Mouse (Mus musculus) intestine, postnatal 0 days (tissue): ENCODE results near the gene Cbx7. TPM values are rescaled to one million over a fixed set of nuclear protein-coding genes. Genes with fewer than 3 reads are reported as not detected.
"Not testable (repeated sequence)": the region's sequence is repeated elsewhere in the genome, so short reads cannot be mapped to it uniquely, and the experiment has no call there.

ENCODE experiments used
- ATAC-seq: fragments of 200-750 bp; cut with Nextera tagmentation; 2 replicates; pipeline ENCODE4 v1.8.0; 2017; ENCODE audit warnings: mild to moderate bottlenecking, moderate TSS enrichment, moderate library complexity
- H3K27ac ChIP-seq: fragments of 300-500 bp; sonication (generic); 2 replicates; pipeline ENCODE4 v1.5.1; 2014; ENCODE audit warnings: mild to moderate bottlenecking, low read depth, low read length, moderate library complexity
- H3K27me3 ChIP-seq: fragments of 300-500 bp; sonication (generic); replicated peaks from 2 replicates; pipeline ENCODE4 v1.6.1; 2014; ENCODE audit warnings: low read length, mixed read lengths; ENCODE audit not compliant: control insufficient read depth, insufficient read depth
- H3K36me3 ChIP-seq: fragments of 300-500 bp; sonication (generic); 2 replicates; pipeline ENCODE4 v1.6.1; 2014; ENCODE audit warnings: mild to moderate bottlenecking, moderate library complexity; ENCODE audit not compliant: control insufficient read depth, insufficient read depth
- H3K4me1 ChIP-seq: fragments of 300-500 bp; sonication (generic); replicated peaks from 2 replicates; pipeline ENCODE4 v1.6.1; 2014; ENCODE audit warnings: antibody characterized with exemption, low read length, mixed read lengths; ENCODE audit not compliant: control insufficient read depth, insufficient read depth
- H3K4me2 ChIP-seq: fragments of 300-500 bp; sonication (generic); replicated peaks from 2 replicates; pipeline ENCODE4 v1.6.1; 2014; ENCODE audit warnings: low read depth, mild to moderate bottlenecking, moderate library complexity
- H3K4me3 ChIP-seq: fragments of 300-500 bp; sonication (generic); 2 replicates; pipeline ENCODE4 v1.5.1; 2014; ENCODE audit warnings: low read depth, low read length
- H3K9ac ChIP-seq: fragments of 300-500 bp; sonication (generic); 2 replicates; pipeline ENCODE4 v1.6.1; 2014; ENCODE audit warnings: mild to moderate bottlenecking, low read depth, low read length
- H3K9me3 ChIP-seq: fragments of 300-500 bp; sonication (generic); 2 replicates; pipeline ENCODE4 v1.6.1; 2016; ENCODE audit warnings: mixed run types; ENCODE audit not compliant: control insufficient read depth
- CTCF ChIP-seq: sonication (generic); IDR thresholded peaks from 2 replicates; pipeline ENCODE4 v1.5.1; 2016; ENCODE audit warnings: low read depth, mild to moderate bottlenecking, control low read depth, antibody characterized with exemption, moderate library complexity
- WGBS: fragments of 180-500 bp; shearing (Covaris S2); extraction: QIAGEN DNeasy Blood & Tissue Kit; methylation state at CpG from one replicate; pipeline ENCODE4 v1.1.7; 2014; 5-methylcytosine and 5-hydroxymethylcytosine counted together
- polyA plus RNA-seq: library from polyadenylated mRNA; unstranded; fragments of >200 nt; fragmentation: Nextera tagmentation; extraction: Ambion mirVana; gene quantifications from 2 replicates; pipeline ENCODE4 v1.2.1, GENCODE M21; 2015

Cbx7 gene
- polyA plus RNA-seq, 1 experiment from 2014 or later: 2.5 TPM

- Histone ChIP-seq H3K9me3 (no peaks in the 10 kb centered on the region), H3K4me2 (no peak overlapping the region), H3K9ac (no peak overlapping the region), H3K4me1 (no peaks in the 10 kb centered on the region), H3K27me3 (no peaks in the 10 kb centered on the region), H3K36me3 (no peaks in the 10 kb centered on the region), H3K27ac (no peak overlapping the region), H3K4me3 (no peak overlapping the region)
- no peak for TF ChIP-seq CTCF
- no peak for ATAC-seq
These were observed 67.0 kb downstream of the Cbx7 start for GRCm38 (mm10) chr15:79903963-79904362.

DNA sequence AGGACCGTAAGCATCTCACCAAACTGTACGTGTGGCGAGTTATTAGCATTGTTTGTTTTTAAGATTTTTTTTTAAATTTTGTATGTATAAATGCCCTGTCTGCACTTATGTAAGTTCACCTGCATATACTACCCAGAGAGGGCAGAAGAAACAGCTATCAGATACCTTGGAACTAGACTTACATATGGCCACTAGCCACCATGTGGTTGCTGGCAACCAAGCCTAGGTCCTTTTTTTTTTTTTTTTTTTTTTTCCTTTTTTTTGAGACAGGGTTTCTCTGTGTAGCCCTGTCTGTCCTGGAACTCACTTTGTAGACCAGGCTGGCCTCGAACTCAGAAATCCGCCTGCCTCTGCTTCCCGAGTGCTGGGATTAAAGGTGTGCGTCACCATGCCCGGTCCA, 67.8 kb downstream of the Cbx7 start:
- not testable (repeated sequence) for H3K27ac ChIP-seq, H3K36me3 ChIP-seq, H3K9ac ChIP-seq, H3K4me1 ChIP-seq, H3K9me3 ChIP-seq, ATAC-seq, H3K27me3 ChIP-seq, H3K4me2 ChIP-seq, H3K4me3 ChIP-seq
- 95% methylated on average over 8 of the region's 8 CpGs for WGBS

DNA sequence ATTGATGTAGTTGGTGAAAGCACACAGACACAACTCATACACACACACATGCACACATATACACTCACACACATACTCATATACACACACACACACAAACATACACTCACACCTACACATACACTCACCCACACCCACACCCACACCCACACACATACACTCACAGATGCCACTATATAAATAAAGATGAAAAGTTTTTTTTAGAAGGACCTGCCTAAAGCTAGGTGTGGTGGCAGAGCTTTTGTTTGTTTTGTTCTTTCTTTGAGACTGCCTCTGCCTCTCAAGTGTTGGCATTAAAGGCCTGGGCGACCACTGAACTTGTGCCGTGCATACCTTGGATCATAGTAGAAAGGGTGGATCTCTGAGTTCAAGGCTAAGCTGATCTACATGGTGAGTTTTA, 69.5 kb downstream of the Cbx7 start:
- H3K27ac ChIP-seq: no peak overlapping the region
- TF ChIP-seq CTCF: no peak
- 78% methylated on average over 2 of the region's 2 CpGs for WGBS

DNA sequence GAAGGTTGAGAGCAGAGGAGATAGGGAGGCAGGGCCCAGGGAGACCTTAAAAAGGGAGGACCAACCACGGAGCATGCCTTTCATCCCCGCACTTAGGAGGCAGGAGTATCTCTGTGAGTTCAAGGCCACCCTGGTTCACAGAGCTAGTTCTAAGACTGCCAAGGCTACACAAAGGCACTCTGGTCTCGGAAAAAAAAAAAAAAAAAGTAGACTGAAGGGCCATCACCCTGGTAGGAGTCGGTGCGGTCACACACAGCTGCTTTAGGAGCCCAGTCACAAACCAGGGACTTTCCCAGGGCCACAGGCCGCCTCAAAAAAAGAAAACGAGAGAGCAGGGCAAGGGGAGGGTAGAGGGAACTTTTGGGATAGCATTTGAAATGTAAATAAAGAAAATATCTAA, 70.2 kb downstream of the Cbx7 start:
- no peak overlapping the region for H3K4me2 ChIP-seq
- ATAC-seq: no peak
- no peak overlapping the region for H3K27ac ChIP-seq
- H3K9me3 ChIP-seq: no peaks in the 10 kb centered on the region
- no peak overlapping the region for H3K9ac ChIP-seq
- 73% methylated on average over 7 of the region's 7 CpGs for WGBS
- H3K4me1 ChIP-seq: no peaks in the 10 kb centered on the region
- H3K36me3 ChIP-seq: peaks cover 5% of the 10 kb centered on the region; the same call in 1 of the 2 replicates
- no peaks in the 10 kb centered on the region for H3K27me3 ChIP-seq
- H3K4me3 ChIP-seq: no peak overlapping the region
- TF ChIP-seq CTCF: no peak

More for the DNA sequence above, 69.5 kb downstream of the Cbx7 start:
- Histone ChIP-seq H3K9ac (no peak overlapping the region), H3K27me3 (no peaks in the 10 kb centered on the region), H3K4me2 (no peak overlapping the region), H3K36me3 (peaks cover 5% of the 10 kb centered on the region; the same call in 1 of the 2 replicates), H3K4me3 (no peak overlapping the region), H3K4me1 (no peaks in the 10 kb centered on the region), H3K9me3 (no peaks in the 10 kb centered on the region)
- no peak for ATAC-seq

GRCm38 (mm10) chr15:79899828-79900510, 71.0 kb downstream of the Cbx7 start:
- Histone ChIP-seq H3K9ac (no peak overlapping the region), H3K4me2 (no peak overlapping the region), H3K4me3 (no peak overlapping the region), H3K9me3 (no peaks in the 10 kb centered on the region), H3K36me3 (peaks cover 5% of the 10 kb centered on the region; the same call in 1 of the 2 replicates), H3K27me3 (no peaks in the 10 kb centered on the region), H3K4me1 (no peaks in the 10 kb centered on the region), H3K27ac (no peak overlapping the region)
- no peak for ATAC-seq
- no peak for TF ChIP-seq CTCF
- WGBS: 81% methylated on average over 6 of the region's 6 CpGs

- TF ChIP-seq CTCF: no peak
- no peaks in the 10 kb centered on the region for H3K4me1 ChIP-seq
- ATAC-seq: no peak
- no peaks in the 10 kb centered on the region for H3K27me3 ChIP-seq
- H3K27ac ChIP-seq: no peak overlapping the region
- peaks cover 5% of the 10 kb centered on the region; the same call in 1 of the 2 replicates for H3K36me3 ChIP-seq
- no peak overlapping the region for H3K4me2 ChIP-seq
- no peak overlapping the region for H3K4me3 ChIP-seq
- 80% methylated on average over 5 of the region's 5 CpGs for WGBS
- no peak overlapping the region for H3K9ac ChIP-seq
- no peaks in the 10 kb centered on the region for H3K9me3 ChIP-seq
These were observed 71.9 kb downstream of the Cbx7 start for GRCm38 (mm10) chr15:79898988-79899387.
